Mouse (Mus musculus) embryonic stem cell, embryonic (primary cell): ENCODE results near the gene Tra2a.

Experiments
- CTCF ChIA-PET, 4 experiments: fragments of 300-600 bp in 2 of 4; fragments of 350-600 bp in 2 of 4; sonication (Branson Sonifier 250); formaldehyde crosslinking; loops; one replicate each; lab custom pipeline; 2022; ENCODE audit warnings: inconsistent platforms in 2 of 4; lab: Charles Lee
- POLR2A ChIA-PET, 4 experiments: fragments of 300-600 bp in 2 of 4; fragments of 350-600 bp in 2 of 4; sonication (Branson Sonifier 250); formaldehyde crosslinking; loops; one replicate each; lab custom pipeline; 2022; ENCODE audit warnings: antibody characterized with exemption in 4 of 4, inconsistent platforms in 1 of 4; lab: Charles Lee

Gene Tra2a

GRCm38 (mm10) chr6:49219001-49219560, 44.8 kb downstream of the Tra2a start:
- POLR2A ChIA-PET = interaction anchor here (0.7 to 5.9 kb wide), 59 partner anchors 9 to 1968 kb away, joined by 3 to 134 read pairs (median 7); partner anchors contain the start of genes Tra2a (in 3 of the 4), Fam221a (in 2 of the 4), Malsu1 (in 2 of the 4) and Ccdc126 (in 1 of the 4)
- CTCF ChIA-PET = interaction anchor here in 3 of 4 experiments (0.7 to 1.9 kb wide), 5 partner anchors 9 to 84 kb away, joined by 4 to 8 read pairs (median 5); no protein-coding TSS in a partner anchor

- ChIA-PET CTCF (interaction anchor here (0.6 to 1.9 kb wide), 10 partner anchors 9 to 358 kb away, joined by 3 to 13 read pairs (median 4); no protein-coding TSS in a partner anchor), POLR2A (interaction anchor here (0.5 to 5.9 kb wide), 111 partner anchors 8 to 1967 kb away, joined by 3 to 134 read pairs (median 4); partner anchors contain the start of genes Fam221a (in 3 of the 4), Malsu1 (in 3 of the 4), Tra2a (in 3 of the 4) and Ccdc126 (in 2 of the 4))
Measured at GRCm38 (mm10) chr6:49218275-49218802, 45.5 kb downstream of the Tra2a start.

DNA sequence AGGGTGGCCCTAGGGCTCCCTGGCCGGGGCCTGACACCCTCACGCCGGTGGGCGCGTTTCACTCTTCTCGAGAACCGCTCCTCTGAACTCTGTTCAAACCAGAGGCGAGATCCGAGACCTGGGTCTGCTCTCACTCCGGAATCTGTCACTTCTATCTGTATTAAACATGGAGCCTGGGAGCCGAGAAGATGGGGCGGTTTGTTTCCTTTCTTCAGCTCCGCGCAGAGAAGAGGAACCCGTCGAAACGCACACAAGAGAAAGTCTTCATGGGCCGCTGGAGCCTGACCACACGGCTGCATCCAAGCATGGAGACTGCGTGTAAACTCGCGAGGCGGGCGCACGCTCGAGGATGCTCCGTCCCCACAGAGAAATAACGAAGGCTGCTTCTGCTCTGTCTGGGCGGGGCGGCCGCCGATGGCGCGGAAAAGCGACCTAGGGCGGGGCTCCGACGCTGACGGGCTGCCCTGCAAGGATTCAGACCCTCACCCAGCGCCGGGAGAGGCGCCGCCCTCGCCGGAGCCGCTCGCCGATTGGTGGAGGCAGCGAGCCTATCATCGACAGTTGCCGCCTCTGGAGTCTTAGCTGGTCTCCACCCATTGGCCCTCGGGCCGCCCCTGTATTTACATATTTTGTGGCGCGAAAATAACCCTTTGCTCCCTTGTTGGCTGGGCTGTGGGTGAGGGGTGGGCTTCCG, 46.1 kb downstream of the Tra2a start:
- CTCF ChIA-PET = interaction anchor here (0.6 to 1.9 kb wide), 10 partner anchors 10 to 358 kb away, joined by 3 to 13 read pairs (median 4); no protein-coding TSS in a partner anchor
- POLR2A ChIA-PET = interaction anchor here (0.5 to 5.9 kb wide), 113 partner anchors 8 to 1404 kb away, joined by 3 to 134 read pairs (median 4); partner anchors contain the start of genes Fam221a (in 3 of the 4), Malsu1 (in 3 of the 4), Tra2a (in 3 of the 4) and Ccdc126 (in 2 of the 4)

DNA sequence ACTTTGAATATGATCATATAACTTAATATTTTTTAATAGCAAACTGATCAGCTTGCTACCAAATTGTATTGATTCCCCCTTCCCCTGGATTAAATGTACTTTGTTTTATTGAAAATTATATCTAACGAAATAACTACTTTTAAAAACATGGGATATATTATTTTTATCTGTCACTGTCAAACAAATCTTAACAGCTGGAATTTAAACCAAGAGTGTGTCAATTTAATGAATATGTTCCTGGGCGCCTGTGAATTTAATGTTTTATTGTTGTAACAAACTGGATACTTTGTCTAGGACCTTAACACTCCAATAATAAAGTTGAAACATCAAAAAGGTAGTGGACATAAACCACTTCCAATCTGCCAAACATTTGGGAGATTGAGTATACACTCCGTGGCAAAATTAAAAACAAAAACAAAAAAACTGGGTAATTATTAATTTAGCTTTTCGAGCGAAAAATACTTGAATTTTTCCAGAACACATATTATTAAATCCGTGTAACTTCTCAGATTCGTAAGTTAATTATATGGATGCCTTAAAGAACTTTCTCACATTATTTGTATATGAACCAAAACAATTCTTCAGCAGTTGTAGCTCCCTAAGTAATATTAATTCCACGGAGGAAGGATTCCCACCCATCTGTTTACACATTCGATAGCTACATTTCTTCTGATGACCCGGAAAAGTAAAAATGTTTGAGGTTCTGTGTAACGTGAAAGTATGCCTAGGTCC, 46.9 kb downstream of the Tra2a start:
- ChIA-PET POLR2A (interaction anchor here in 3 of 4 experiments (0.6 to 5.9 kb wide), 51 partner anchors 7 to 1403 kb away, joined by 3 to 134 read pairs (median 6); partner anchors contain the start of genes Tra2a (in 3 of the 3), Malsu1 (in 2 of the 3), Ccdc126 (in 1 of the 3) and Fam221a (in 1 of the 3)), CTCF (interaction anchor here in 1 of 4 experiments (1.2 kb wide), 1 partner anchor 31 kb away, joined by 3 read pairs; no protein-coding TSS in a partner anchor)

GRCm38 (mm10) chr6:49215748-49216585, 47.9 kb downstream of the Tra2a start:
- ChIA-PET POLR2A (interaction anchor here in 2 of 4 experiments (1.0 to 5.6 kb wide), 17 partner anchors 9 to 194 kb away, joined by 3 to 134 read pairs (median 11); partner anchors contain the start of genes Tra2a (in 2 of the 2) and Malsu1 (in 1 of the 2)), CTCF (no interaction called here)

DNA sequence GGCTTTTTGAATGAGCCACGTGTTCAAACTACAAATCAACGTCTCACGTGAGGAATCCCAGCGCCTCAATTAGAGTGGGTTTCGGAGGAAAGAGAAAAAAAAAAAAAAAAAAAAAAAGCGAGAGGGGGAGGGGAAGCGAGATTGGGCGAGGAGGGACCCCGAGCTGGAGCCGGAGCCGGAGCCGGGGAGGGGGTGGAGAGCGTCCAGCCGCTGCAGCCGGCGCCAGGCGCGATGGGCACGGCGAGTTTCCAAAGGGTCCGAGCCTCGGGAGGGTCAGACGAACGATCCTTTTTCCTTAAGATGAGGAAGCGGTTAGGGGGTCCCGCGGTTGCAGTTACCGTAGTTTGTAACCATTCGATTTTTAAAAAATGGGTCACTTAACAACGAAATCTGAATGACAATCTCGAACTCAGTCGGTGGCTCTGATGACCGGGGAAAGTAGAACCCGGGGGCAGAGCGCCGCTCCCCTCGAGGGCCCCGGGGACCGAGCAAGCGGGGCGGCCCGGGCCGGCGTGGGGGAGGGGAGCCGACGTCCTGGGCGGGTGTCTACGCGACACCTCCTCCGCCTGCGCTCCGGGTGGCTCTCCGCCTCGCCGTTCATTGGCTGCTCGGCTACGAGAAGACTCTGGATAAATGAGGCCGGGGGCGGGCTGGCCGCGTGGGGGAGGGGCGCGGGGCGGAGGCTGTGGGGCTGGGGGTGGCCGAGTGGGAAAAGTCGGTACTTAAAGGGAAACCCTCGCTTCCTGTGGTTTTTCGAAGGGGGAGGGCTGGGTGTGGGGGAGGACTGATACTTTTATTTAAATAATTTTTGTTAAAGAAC, 48.7 kb downstream of the Tra2a start, which contains the start of gene Igf2bp3:
Gene Igf2bp3, minus strand, starts transcription at position 30 of the 820 bp plus-strand sequence.
- POLR2A ChIA-PET = interaction anchor here (0.6 to 5.6 kb wide), 11 partner anchors 20 to 870 kb away, joined by 3 to 134 read pairs (median 4); partner anchors contain the start of genes Tra2a (in 2 of the 4) and Fam221a (in 1 of the 4)
- CTCF ChIA-PET = interaction anchor here in 3 of 4 experiments (0.6 to 0.7 kb wide), 3 partner anchors 122 to 371 kb away, joined by 4 to 5 read pairs (median 5); partner anchors contain the start of gene Fam221a (in 1 of the 3)

DNA sequence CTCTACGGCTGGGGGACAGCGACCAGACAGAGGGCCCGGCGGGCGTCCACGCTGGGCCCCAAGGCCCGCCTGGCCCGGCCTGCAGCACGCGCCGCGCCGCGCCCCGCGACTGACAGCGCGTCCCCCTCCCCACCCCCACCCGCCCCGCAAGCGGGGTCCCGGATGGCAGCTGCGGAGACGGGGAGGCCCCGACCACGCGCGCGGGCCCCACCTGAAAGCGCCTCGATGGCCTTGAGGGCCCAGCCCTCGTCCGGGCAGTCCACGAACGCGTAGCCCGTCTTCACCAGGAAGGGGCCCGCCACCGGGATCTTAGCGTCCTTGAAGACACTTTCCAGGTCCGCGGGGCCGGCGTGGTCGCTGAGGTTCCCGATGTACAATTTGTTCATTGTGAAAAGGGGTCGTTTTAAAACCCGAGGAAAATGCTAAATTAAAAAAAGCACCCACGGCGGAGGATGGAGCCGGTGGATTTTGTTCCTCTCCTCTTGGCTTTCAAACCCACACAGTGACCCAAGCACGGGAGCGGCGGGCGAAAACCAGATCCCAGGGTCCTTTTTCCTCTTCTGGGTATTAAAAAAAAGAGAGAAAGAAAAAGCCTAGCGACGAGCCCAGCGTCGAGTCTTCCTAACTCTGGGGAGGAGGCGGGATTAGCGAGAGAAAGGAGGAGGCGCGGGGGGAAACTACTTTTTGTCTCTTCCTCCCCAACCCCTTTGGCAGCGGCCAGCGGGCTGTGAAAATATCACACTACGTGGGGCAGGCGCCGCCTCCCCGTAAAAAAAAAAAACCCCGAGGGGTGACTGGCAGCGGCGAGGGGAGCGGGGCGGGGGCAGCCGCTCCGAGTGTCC, 49.5 kb downstream of the Tra2a start:
- ChIA-PET CTCF (interaction anchor here in 2 of 4 experiments (0.5 to 0.7 kb wide), 2 partner anchors 30 to 370 kb away, joined by 4 to 14 read pairs; no protein-coding TSS in a partner anchor), POLR2A (interaction anchor here (0.7 to 2.7 kb wide), 14 partner anchors 8 to 870 kb away, joined by 3 to 13 read pairs (median 4); partner anchors contain the start of genes Fam221a (in 1 of the 4) and Tra2a (in 1 of the 4))

GRCm38 (mm10) chr6:49213581-49214085, 50.2 kb downstream of the Tra2a start:
- CTCF ChIA-PET = interaction anchor here in 1 of 4 experiments (0.5 kb wide), 1 partner anchor 56 kb away, joined by 9 read pairs; no protein-coding TSS in a partner anchor
- POLR2A ChIA-PET = interaction anchor here in 2 of 4 experiments (0.6 to 6.0 kb wide), 29 partner anchors 9 to 191 kb away, joined by 3 to 40 read pairs (median 4); partner anchors contain the start of genes Fam221a (in 2 of the 2) and Tra2a (in 1 of the 2)

- ChIA-PET POLR2A (interaction anchor here (0.6 to 6.0 kb wide), 40 partner anchors 8 to 199 kb away, joined by 3 to 40 read pairs (median 4); partner anchors contain the start of genes Fam221a (in 2 of the 4), Malsu1 (in 1 of the 4) and Tra2a (in 1 of the 4)), CTCF (interaction anchor here in 1 of 4 experiments (0.5 to 0.6 kb wide), 2 partner anchors 13 to 57 kb away, joined by 3 to 9 read pairs; no protein-coding TSS in a partner anchor)
Measured at GRCm38 (mm10) chr6:49212931-49213580, 50.8 kb downstream of the Tra2a start.

- ChIA-PET CTCF (interaction anchor here in 1 of 4 experiments (0.6 kb wide), 1 partner anchor 12 kb away, joined by 3 read pairs; no protein-coding TSS in a partner anchor), POLR2A (interaction anchor here in 3 of 4 experiments (0.7 to 7.0 kb wide), 26 partner anchors 7 to 1189 kb away, joined by 3 to 55 read pairs (median 6); partner anchors contain the start of genes Fam221a (in 1 of the 3), Malsu1 (in 1 of the 3) and Tra2a (in 1 of the 3))
Measured at GRCm38 (mm10) chr6:49212141-49212540, 51.7 kb downstream of the Tra2a start.

DNA sequence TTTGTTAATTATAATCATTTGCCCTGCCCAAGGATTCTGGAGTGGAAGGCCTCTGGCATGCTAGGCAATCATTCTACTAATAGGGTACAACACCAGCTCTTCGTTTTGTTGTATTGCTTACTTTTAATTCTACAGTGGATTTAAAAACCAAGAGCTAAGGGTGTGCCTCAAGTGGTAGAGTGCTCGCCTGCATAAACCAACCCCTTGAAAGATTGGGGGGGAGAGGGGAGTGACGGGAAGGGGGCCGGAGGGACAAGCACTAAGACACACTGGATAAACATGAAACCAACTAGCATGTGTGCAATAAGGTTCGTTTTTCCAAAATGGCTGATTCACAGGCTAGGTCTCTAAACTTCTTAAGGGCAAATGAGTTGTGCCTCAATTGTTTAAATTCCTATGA, 52.2 kb downstream of the Tra2a start:
- POLR2A ChIA-PET = interaction anchor here in 3 of 4 experiments (0.6 to 7.0 kb wide), 23 partner anchors 7 to 189 kb away, joined by 3 to 71 read pairs (median 9); partner anchors contain the start of genes Tra2a (in 2 of the 3) and Fam221a (in 1 of the 3)
- CTCF ChIA-PET = no interaction called here

GRCm38 (mm10) chr6:49209881-49210854, 53.7 kb downstream of the Tra2a start:
- CTCF ChIA-PET = interaction anchor here in 3 of 4 experiments (0.7 to 2.3 kb wide), 6 partner anchors 23 to 152 kb away, joined by 3 to 9 read pairs (median 3); no protein-coding TSS in a partner anchor

More at GRCm38 (mm10) chr6:49209881-49210854, 53.7 kb downstream of the Tra2a start:
- POLR2A ChIA-PET = interaction anchor here (0.5 to 7.0 kb wide), 44 partner anchors 8 to 1246 kb away, joined by 3 to 71 read pairs (median 5); partner anchors contain the start of genes Fam221a (in 3 of the 4), Ccdc126 (in 2 of the 4), Malsu1 (in 2 of the 4) and Tra2a (in 2 of the 4)
